Mouse (Mus musculus): ENCODE data around the gene Cbr1. TPM values are rescaled to one million over a fixed set of nuclear protein-coding genes. Genes with fewer than 3 reads are reported as not detected.
A peak's percentile ranks its signal among the peaks of the same experiment; 100 is the strongest.
"Not testable (repeated sequence)": the region's sequence is repeated elsewhere in the genome, so short reads cannot be mapped to it uniquely, and the experiment has no call there.

Gene Cbr1
- total and polyA plus RNA-seq, 3 experiments: 1.1 to 8.9 (median 1.7) TPM

DNA sequence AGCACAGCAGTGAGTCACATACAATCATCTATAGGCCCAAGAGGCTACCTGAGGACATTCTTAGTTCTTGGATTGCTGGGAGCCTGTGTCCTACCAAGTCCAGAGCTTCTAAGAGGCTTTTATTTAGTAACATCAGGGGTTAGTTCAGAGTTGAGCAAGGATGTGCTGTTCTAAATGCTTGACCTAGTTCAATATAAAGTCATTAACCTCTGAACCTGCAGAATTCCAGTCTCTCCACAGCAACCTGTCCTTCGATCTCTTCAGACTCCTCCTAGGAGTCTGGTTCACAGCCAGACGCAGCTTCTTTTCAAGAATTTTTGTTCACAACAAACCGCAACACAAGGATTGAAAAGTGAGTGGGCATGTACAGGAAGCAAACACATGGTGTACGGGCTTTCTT is 5.3 kb downstream of the Cbr1 start:
- in situ Hi-C loops (cut with MboI; ENCODE audit: low pct_ligation_motif_present, low pct_unique_long_range_greater_than_20kb, low sequenced_read_pairs) (no loop called here), dilution Hi-C loops (cut with MboI; ENCODE audit: extremely low pct_ligation_motif_present, extremely low pct_unique_long_range_greater_than_20kb, low sequenced_read_pairs) (no loop called here)
- H3K79me2 ChIP-seq (replicated peaks; ENCODE audit: control insufficient read depth, extremely low read depth, insufficient read depth, poor library complexity, severe bottlenecking): no peaks in the 10 kb centered on the region
- peaks cover 0 to 2% of the 10 kb centered on the region in 2 experiments for H3K36me3 ChIP-seq (replicated peaks in 1 of 2; ENCODE audit: control insufficient read depth in 1 of 2, insufficient read depth in 1 of 2, low read length in 1 of 2)
- H3K9ac ChIP-seq (ENCODE audit: insufficient read depth, low read depth): no peak overlapping the region
- DNase-seq (ENCODE audit: extremely low read depth): no peak
- TF ChIP-seq ZMIZ1 (IDR thresholded peaks at IDR 0.05; ENCODE audit: low read depth, low read length) (no peak), NELFE (IDR thresholded peaks at IDR 0.05; ENCODE audit: low read depth, low read length) (no peak), CTCF (conservative IDR thresholded peaks at IDR 0.05 in 1 of 2, IDR thresholded peaks at IDR 0.05 in 1 of 2; ENCODE audit: low read depth in 2 of 2, low read length in 2 of 2) (no peak), CHD1 (IDR thresholded peaks at IDR 0.05; ENCODE audit: low read depth, low read length) (no peak), E2F4 (IDR thresholded peaks at IDR 0.05; ENCODE audit: insufficient replicate concordance, low read depth, low read length) (no peak), MAX (IDR thresholded peaks at IDR 0.05; ENCODE audit: low read length) (no peak), MYC (IDR thresholded peaks at IDR 0.05; ENCODE audit: low read depth, low read length) (no peak), ETS1 (conservative IDR thresholded peaks at IDR 0.05; ENCODE audit: low read depth, low read length) (no peak), POLR2A (IDR thresholded peaks at IDR 0.05; ENCODE audit: low read depth, low read length) (no peak), JUN (IDR thresholded peaks at IDR 0.05; ENCODE audit: insufficient read depth, low read depth, low read length) (no peak), RCOR1 (conservative IDR thresholded peaks at IDR 0.05; ENCODE audit: low read depth, low read length) (no peak), PAX5 (IDR thresholded peaks at IDR 0.05; ENCODE audit: low read length) (no peak), USF1 (IDR thresholded peaks at IDR 0.05; ENCODE audit: low read depth, low read length) (no peak), TCF12 (IDR thresholded peaks at IDR 0.05; ENCODE audit: low read depth, low read length) (no peak), NRF1 (IDR thresholded peaks at IDR 0.05; ENCODE audit: low read depth, low read length) (no peak), MXI1 (IDR thresholded peaks at IDR 0.05; ENCODE audit: low read depth, low read length) (no peak), USF2 (conservative IDR thresholded peaks at IDR 0.05; ENCODE audit: low read depth, low read length) (no peak), KAT2A (IDR thresholded peaks at IDR 0.05; ENCODE audit: insufficient replicate concordance, low read length) (no peak), JUND (conservative IDR thresholded peaks at IDR 0.05; ENCODE audit: low read depth, low read length) (no peak), ELF1 (IDR thresholded peaks at IDR 0.05; ENCODE audit: low read depth, low read length) (no peak)
- no peak overlapping the region for H3K4me3 ChIP-seq (replicated peaks in 1 of 3; ENCODE audit: low read depth in 2 of 3, low read length in 2 of 3, poor library complexity in 1 of 3)
- H3K27ac ChIP-seq (ENCODE audit: insufficient read depth, low read depth): no peak overlapping the region
- H3K4me1 ChIP-seq (ENCODE audit: control insufficient read depth in 1 of 2, insufficient read depth in 2 of 2): no peaks in the 10 kb centered on the region
- no peaks in the 10 kb centered on the region for H3K27me3 ChIP-seq (replicated peaks)
- no peaks in the 10 kb centered on the region for H3K9me3 ChIP-seq (replicated peaks; ENCODE audit: low read length)
- no peak overlapping the region for H3K4me2 ChIP-seq (ENCODE audit: insufficient read depth, low read depth, poor library complexity, severe bottlenecking)

DNA sequence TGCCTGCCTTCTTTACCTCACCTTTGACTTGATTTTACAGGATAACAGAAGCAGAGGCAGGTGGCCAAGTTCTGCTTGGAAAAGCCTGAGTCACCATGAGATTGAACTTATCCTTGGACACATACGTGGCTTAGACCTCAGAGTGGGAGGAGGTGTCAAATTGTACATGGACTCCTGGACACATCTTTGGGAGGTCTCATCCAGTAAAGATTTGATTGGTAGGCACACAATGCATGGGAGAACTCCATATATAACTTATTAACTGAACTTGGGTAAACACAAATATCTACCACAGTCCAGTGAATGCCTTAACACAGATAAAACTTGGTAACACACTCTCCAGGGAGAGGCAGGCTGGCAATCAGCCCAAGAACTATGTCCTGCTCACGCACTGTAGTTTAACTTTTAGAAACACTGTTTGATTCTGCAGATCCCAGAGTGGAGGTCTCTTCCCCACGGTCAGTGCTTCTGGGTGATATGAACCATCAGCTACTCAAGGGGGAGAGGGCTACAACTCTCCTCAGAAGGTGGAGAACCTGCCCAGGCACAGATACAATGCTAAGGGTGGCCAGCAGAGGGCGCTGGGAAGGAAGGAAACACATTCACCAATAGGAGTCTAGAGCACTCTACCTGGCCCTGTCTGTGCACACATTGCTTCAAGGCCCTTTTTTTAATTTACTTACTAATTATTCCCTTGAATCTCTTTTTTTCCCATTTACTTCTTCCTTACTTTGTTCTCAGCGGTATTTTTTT is 9.6 kb downstream of the Cbr1 start:
- no peak overlapping the region for H3K9ac ChIP-seq (ENCODE audit: insufficient read depth, low read depth)
- no peaks in the 10 kb centered on the region for H3K9me3 ChIP-seq (replicated peaks; ENCODE audit: low read length)
- no peak overlapping the region for H3K27ac ChIP-seq (ENCODE audit: insufficient read depth, low read depth)
- TF ChIP-seq SMC3 (IDR thresholded peaks at IDR 0.05; ENCODE audit: low read depth, low read length) (peak; percentile 83), RAD21 (IDR thresholded peaks at IDR 0.05; ENCODE audit: low read depth, low read length) (peak; percentile 71), CTCF (conservative IDR thresholded peaks at IDR 0.05 in 1 of 2, IDR thresholded peaks at IDR 0.05 in 1 of 2; ENCODE audit: low read depth in 2 of 2, low read length in 2 of 2) (peak; percentile 93 to 94; a peak in 3 of 4 replicates), MAX (IDR thresholded peaks at IDR 0.05; ENCODE audit: low read length) (no peak)
- H3K36me3 ChIP-seq (replicated peaks in 1 of 2; ENCODE audit: control insufficient read depth in 1 of 2, insufficient read depth in 1 of 2, low read length in 1 of 2): peaks cover 0 to 2% of the 10 kb centered on the region in 2 experiments
- no peak overlapping the region for H3K4me2 ChIP-seq (ENCODE audit: insufficient read depth, low read depth, poor library complexity, severe bottlenecking)
- dilution Hi-C loops (cut with MboI; ENCODE audit: extremely low pct_ligation_motif_present, extremely low pct_unique_long_range_greater_than_20kb, low sequenced_read_pairs) (no loop called here), in situ Hi-C loops (cut with MboI; ENCODE audit: low pct_ligation_motif_present, low pct_unique_long_range_greater_than_20kb, low sequenced_read_pairs) (no loop called here)
- DNase-seq (ENCODE audit: extremely low read depth): peak; percentile 77
- H3K27me3 ChIP-seq (replicated peaks): no peaks in the 10 kb centered on the region
- H3K79me2 ChIP-seq (replicated peaks; ENCODE audit: control insufficient read depth, extremely low read depth, insufficient read depth, poor library complexity, severe bottlenecking): no peaks in the 10 kb centered on the region
- H3K4me3 ChIP-seq (replicated peaks in 1 of 3; ENCODE audit: low read depth in 2 of 3, low read length in 2 of 3, poor library complexity in 1 of 3): no peak overlapping the region
- H3K4me1 ChIP-seq (ENCODE audit: control insufficient read depth in 1 of 2, insufficient read depth in 2 of 2): no peaks in the 10 kb centered on the region

DNA sequence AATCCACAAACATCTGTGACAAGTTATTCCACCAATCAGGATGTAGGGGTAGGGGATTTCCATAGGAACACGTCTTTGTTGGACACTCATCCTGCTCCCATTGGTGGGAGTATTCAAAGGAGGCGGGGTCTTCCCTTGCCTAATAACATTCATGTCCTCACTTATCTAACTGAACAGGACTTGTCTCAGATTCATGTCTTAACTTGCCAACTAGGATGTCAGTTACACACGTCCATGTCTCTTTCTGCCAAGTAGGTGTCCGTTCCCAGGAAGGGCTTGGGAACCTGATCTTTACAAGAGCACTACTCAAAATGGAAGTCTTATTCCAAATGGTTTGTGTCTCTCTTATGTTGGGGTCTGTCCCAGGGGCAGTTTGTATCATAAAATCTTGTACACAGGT is 18.1 kb downstream of the Cbr1 start:
- DNase-seq (ENCODE audit: extremely low read depth); dilution Hi-C loops (cut with MboI; ENCODE audit: extremely low pct_ligation_motif_present, extremely low pct_unique_long_range_greater_than_20kb, low sequenced_read_pairs): not testable (repeated sequence)

More for the DNA sequence above, 18.1 kb downstream of the Cbr1 start:
- H3K4me2 ChIP-seq (ENCODE audit: insufficient read depth, low read depth, poor library complexity, severe bottlenecking); H3K79me2 ChIP-seq (replicated peaks; ENCODE audit: control insufficient read depth, extremely low read depth, insufficient read depth, poor library complexity, severe bottlenecking); H3K4me1 ChIP-seq (ENCODE audit: control insufficient read depth in 1 of 2, insufficient read depth in 2 of 2); H3K27me3 ChIP-seq (replicated peaks); H3K27ac ChIP-seq (ENCODE audit: insufficient read depth, low read depth); H3K9me3 ChIP-seq (replicated peaks; ENCODE audit: low read length); H3K36me3 ChIP-seq (replicated peaks in 1 of 2; ENCODE audit: control insufficient read depth in 1 of 2, insufficient read depth in 1 of 2, low read length in 1 of 2); H3K9ac ChIP-seq (ENCODE audit: insufficient read depth, low read depth); H3K4me3 ChIP-seq (replicated peaks in 1 of 3; ENCODE audit: low read depth in 2 of 3, low read length in 2 of 3, poor library complexity in 1 of 3); in situ Hi-C loops (cut with MboI; ENCODE audit: low pct_ligation_motif_present, low pct_unique_long_range_greater_than_20kb, low sequenced_read_pairs): not testable (repeated sequence)
